Mouse (Mus musculus) effector memory CD4-positive, alpha-beta T cell, adult 5 months (primary cell): Measurements from ENCODE around the gene Cib3. TPM values are rescaled to one million over a fixed set of nuclear protein-coding genes. Genes with fewer than 3 reads are reported as not detected.

Experiments
- polyA plus RNA-seq: library from polyadenylated mRNA; unstranded; fragments of 100-300 nt; shearing (Covaris generic); gene quantifications from one replicate; pipeline ENCODE4 v1.2.1, GENCODE M21; 2017

Gene Cib3
- 0.31 TPM for polyA plus RNA-seq

DNA sequence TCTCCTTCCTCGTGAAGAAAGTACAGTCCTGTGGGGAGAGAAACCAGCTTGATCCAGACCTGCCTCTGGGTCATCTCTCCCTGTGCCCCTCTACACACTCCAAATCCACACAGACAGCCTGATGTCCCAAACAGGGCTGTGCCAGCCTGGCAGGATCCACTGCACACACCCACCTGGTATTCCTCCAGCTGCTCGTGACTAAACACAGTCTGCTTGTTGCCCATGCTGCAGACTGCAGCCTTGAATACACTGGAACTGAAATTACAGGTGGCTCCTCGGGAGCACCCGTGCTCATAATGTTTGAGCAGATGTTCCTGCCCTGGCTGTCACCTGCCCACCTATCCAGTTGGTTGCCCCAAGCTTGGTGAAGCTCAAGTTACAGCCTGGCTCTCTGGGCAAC lies at the start of gene Cib3:
TSS of gene Cib3 (minus strand) at position 87 of the 400 bp plus-strand sequence.

GRCm38 (mm10) chr8:72239499-72240402 lies 27.1 kb upstream of the Cib3 start, which contains the start of gene Ap1m1:
Ap1m1 (plus strand) TSS chr8:72240018.

DNA sequence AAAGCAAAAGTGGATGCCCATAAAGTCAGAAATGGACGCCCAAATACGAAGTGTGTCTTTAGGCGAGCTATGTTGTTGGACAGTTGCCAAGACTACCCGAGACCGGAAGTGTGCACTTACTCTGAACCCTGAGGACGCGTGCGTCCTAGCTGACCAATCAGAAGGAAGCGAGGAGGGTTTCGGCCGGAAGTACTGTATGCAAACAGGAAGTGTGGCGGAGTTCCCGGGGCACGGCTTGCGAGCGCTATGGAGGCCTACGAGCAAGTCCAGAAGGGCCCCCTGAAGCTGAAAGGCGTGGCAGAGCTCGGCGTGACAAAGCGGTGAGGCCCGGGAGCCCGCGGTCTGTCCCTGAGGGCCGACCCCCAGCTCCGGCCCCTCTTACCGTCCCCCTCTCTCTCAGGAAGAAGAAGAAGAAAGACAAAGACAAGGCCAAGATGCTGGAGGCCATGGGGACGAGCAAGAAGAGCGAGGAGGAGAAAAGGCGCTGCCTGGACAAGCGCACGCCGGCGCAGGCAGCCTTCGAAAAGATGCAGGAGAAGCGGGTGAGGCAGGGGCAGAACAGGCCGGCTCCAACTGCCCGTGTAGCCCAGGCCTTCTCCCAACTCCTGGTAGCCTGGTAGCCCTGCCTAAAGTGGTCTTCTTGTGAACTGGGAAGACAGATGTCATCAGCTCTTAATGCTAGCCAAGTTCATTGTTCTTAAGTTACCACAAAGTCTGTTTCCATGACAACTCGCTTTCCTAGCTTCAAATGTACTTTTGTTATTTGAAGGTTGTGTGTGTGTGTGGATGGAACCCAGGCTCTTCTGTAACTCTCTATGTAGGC lies 7.1 kb upstream of the Cib3 start, which contains the start of gene Fam32a:
TSS of gene Fam32a (plus strand) at position 190 of the 823 bp plus-strand sequence.

DNA sequence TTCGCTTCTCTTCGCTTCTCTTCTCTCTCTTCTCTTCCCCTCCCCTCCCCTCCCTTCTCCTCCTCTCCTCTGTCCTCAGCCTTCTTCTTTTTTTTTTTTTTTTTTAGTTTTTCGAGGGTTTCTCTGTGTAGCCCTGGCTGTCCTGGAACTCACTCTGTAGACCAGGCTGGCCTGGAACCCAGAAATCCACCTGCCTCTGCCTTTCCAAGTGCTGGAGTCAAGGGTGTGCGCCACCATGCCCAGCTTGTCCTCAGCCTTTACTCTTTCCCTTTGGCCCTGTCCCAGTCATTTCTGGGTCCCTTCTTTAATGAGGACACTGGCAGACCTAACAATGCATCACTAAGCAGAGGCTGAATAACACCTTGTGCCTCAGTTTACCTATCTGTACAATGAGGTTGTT lies 899 bp upstream of the Cib3 start, which contains the start of gene Gm11034:
TSS of gene Gm11034 (minus strand) at position 101 of the 400 bp plus-strand sequence.

GRCm38 (mm10) chr8:72189417-72190214 lies 23.0 kb downstream of the Cib3 start, which contains the start of gene Hsh2d:
Hsh2d (plus strand) TSS chr8:72189638.

DNA sequence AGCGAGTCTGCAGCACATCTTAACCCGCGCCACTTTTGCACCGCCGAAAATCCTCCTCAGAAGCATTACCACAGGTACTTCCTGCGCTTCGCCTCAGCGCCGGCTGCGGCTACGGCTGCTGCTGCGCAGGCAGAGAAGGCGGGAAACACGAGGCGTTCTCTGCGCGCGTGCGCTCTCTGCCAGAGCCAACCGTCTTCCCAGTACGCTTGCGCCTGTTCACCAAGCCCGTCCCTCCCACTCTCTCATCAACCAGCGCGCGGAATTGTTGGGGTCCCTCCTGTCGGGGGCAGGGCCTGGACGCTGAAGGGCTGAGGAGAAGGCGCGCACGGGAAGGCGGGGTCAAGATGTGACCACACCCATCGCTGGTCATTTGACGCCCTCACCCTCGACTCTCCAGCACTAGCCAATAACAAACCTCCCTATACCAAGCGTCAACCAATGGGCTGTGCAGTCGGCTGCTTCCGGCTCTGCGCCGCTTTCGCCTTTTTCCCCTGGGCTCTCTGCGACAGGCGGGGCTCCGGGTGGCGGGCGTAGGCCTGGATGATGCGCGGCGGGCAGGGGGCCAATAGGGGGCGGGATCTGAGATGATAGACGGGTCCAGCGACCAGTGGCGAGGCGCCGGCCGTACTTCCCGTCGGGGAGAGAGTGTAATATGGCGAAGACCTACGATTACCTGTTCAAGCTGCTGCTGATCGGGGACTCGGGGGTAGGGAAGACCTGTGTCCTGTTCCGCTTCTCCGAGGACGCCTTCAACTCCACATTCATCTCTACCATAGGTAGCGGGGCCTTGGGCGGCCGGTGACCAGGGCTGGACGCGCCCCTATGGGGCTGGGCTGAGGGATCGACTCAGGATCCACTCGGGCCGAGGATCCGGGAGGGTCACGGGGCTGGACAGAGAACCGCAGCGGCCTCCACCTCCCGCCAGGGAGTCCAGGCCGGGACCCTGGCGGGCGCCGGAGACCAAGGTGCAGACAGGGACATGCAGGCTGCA lies 51.6 kb downstream of the Cib3 start, which contains the start of gene Rab8a:
TSS of gene Rab8a (plus strand) at position 494 of the 991 bp plus-strand sequence.

Other genes with a start within 250 kb of the Cib3 start
- not detected for gene Cyp4f18, start 203.2 kb downstream of the Cib3 start, polyA plus RNA-seq
- not detected for gene Olfr372, start 171.6 kb downstream of the Cib3 start, polyA plus RNA-seq
- 0.67 TPM for gene Olfr373, start 129.7 kb downstream of the Cib3 start, polyA plus RNA-seq
- gene Olfr374, start 105.8 kb downstream of the Cib3 start, polyA plus RNA-seq, result 0.05 TPM
- 449 TPM for gene Tpm4, start 77.9 kb downstream of the Cib3 start, polyA plus RNA-seq
- gene Rab8a, start 51.6 kb downstream of the Cib3 start, polyA plus RNA-seq, result 196 TPM
- gene Hsh2d, start 23.2 kb downstream of the Cib3 start, polyA plus RNA-seq, result 10.6 TPM
- gene Gm11034, start 799 bp upstream of the Cib3 start, polyA plus RNA-seq, result not detected
- gene Fam32a, start 6.9 kb upstream of the Cib3 start, polyA plus RNA-seq, result 76.8 TPM
- gene Ap1m1, start 27.2 kb upstream of the Cib3 start, polyA plus RNA-seq, result 131 TPM
- gene Gm10282, start 92.4 kb upstream of the Cib3 start, polyA plus RNA-seq, result 2.4 TPM
- gene Klf2, start 106.2 kb upstream of the Cib3 start, polyA plus RNA-seq, result 1,004 TPM
- 40.9 TPM for gene Eps15l1, start 208.6 kb upstream of the Cib3 start, polyA plus RNA-seq
- gene Calr3, start 231.0 kb upstream of the Cib3 start, polyA plus RNA-seq, result 0.97 TPM
- gene 1700030K09Rik, start 231.0 kb upstream of the Cib3 start, polyA plus RNA-seq, result 4.4 TPM